Comparison of ENCODE assay signal across 14 mouse cellular contexts in the genomic region with DNA sequence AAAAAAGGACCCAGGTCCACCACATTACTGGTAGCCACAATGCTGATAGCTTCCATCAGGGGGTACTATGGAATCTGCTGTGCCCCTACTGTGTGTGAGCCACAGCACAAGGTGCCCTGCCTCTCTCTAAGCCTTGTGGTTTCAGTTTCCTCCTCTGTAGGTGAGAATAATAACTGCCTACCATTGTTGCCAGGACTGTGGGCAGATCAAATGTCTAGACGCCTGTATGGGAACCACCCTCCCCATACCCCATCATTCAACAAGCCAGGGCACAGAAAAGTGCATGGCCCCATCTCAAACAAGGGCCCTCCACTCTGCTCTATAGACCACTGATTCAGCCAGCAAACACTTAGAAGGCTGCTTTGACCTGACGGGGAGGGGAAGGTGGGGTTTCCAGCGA.
DNase-seq lines count a peak whose midpoint lies in the region; ATAC-seq and TF ChIP-seq lines count a peak whose summit lies in the region.
"Had no signal": no experiment of that assay in that cellular context is flagged by ENCODE, and none has a peak within 500 bp of the region (broad histone marks: within the 10 kb centered on the region; RNA-seq: fewer than 3 reads in every experiment).

No protein-coding gene starts in this region.

- peaks cover 31% of the 10 kb centered on the region for H3K4me1 ChIP-seq in heart, embryonic 13.5 days
- H3K4me1 ChIP-seq in forebrain, embryonic 13.5 days: peaks cover 70% of the 10 kb centered on the region
- peaks cover 24% of the 10 kb centered on the region for H3K4me1 ChIP-seq in midbrain, embryonic 11.5 days (ENCODE audit: control insufficient read depth, insufficient read depth, low read length)
- peaks cover 37% of the 10 kb centered on the region for H3K4me1 ChIP-seq in thymus, adult 2 months (replicated peaks; ENCODE audit: control insufficient read depth, insufficient read depth, low read length)

- no peaks in the 10 kb centered on the region for H3K9me3 ChIP-seq in heart, embryonic 13.5 days
- no peaks in the 10 kb centered on the region for H3K9me3 ChIP-seq in forebrain, embryonic 13.5 days (replicated peaks)
- no peaks in the 10 kb centered on the region for H3K9me3 ChIP-seq in midbrain, embryonic 11.5 days (ENCODE audit: control insufficient read depth, low read length)

- peaks cover 7% of the 10 kb centered on the region; the same call in 1 of the 2 replicates for H3K27me3 ChIP-seq in heart, embryonic 13.5 days (replicated peaks)
- H3K27me3 ChIP-seq in forebrain, embryonic 13.5 days: 0 out of 2 replicates have a peak, but pooled peaks cover 5% of the 10 kb centered on the region
- no peaks in the 10 kb centered on the region for H3K27me3 ChIP-seq in midbrain, embryonic 11.5 days (ENCODE audit: control insufficient read depth, insufficient read depth, low read length)
- no peaks in the 10 kb centered on the region for H3K27me3 ChIP-seq in thymus, adult 2 months (ENCODE audit: control insufficient read depth, insufficient read depth, low read length)
- H3K27me3 ChIP-seq: megakaryocyte, embryonic 14.5 days had no signal

- no peak for TF ChIP-seq POLR2A in thymus, adult 2 months (IDR thresholded peaks at IDR 0.05; ENCODE audit: control insufficient read depth, extremely low read depth, insufficient read depth, low read length, poor library complexity)

- WGBS in heart, embryonic 13.5 days: 50% methylated on average over 3 of the region's 3 CpGs
- 51% methylated on average over 3 of the region's 3 CpGs for WGBS in forebrain, embryonic 13.5 days
- 66% methylated on average over 3 of the region's 3 CpGs for WGBS in midbrain, embryonic 11.5 days
- 3% methylated on average over 3 of the region's 3 CpGs for WGBS in thymus, adult 2 months

- peak overlapping the region; percentile 42; the same call in 1 of the 2 replicates for H3K9ac ChIP-seq in heart, embryonic 13.5 days
- H3K9ac ChIP-seq in forebrain, embryonic 13.5 days: no peak overlapping the region
- no peak overlapping the region for H3K9ac ChIP-seq in midbrain, embryonic 11.5 days (ENCODE audit: low read length)

- DNase-seq in heart, adult 11 months: no peak
- peak; percentile 59 for DNase-seq in CD4-positive, CD25-positive, alpha-beta regulatory T cell, adult 2 months (ENCODE audit: low read depth, low spot score)
- DNase-seq in midbrain, embryonic 11.5 days (ENCODE audit: low spot score, missing footprints): no peak
- DNase-seq in thymus, adult 2 months: no peak
- DNase-seq in thymus, postnatal 36 days: no peak
- DNase-seq: cerebellum, adult 18-20 months; gastrocnemius, postnatal 36 days; heart, postnatal 4 days; thymus, postnatal 14 days had no signal

- H3K4me2 ChIP-seq in heart, embryonic 13.5 days: no peak overlapping the region
- H3K4me2 ChIP-seq in forebrain, embryonic 13.5 days: no peak overlapping the region
- H3K4me2 ChIP-seq in midbrain, embryonic 11.5 days: no peak overlapping the region

- no peak overlapping the region for H3K27ac ChIP-seq in heart, embryonic 13.5 days (replicated peaks)
- peak overlapping the region; percentile 71 for H3K27ac ChIP-seq in forebrain, embryonic 13.5 days
- H3K27ac ChIP-seq in midbrain, embryonic 11.5 days (ENCODE audit: low read depth, low read length): peak overlapping the region; percentile 57
- no peak overlapping the region for H3K27ac ChIP-seq in thymus, adult 2 months (ENCODE audit: control insufficient read depth, insufficient read depth, low read length)
- H3K27ac ChIP-seq: kidney, postnatal 0 days had no signal

- no peak for ATAC-seq in heart, embryonic 13.5 days (ENCODE audit: extremely low read depth, insufficient number of reproducible peaks, low FRiP score, low TSS enrichment)
- ATAC-seq in forebrain, embryonic 13.5 days: no peak
- no peak for ATAC-seq in midbrain, embryonic 11.5 days (ENCODE audit: low FRiP score)
- no peak for ATAC-seq in erythroid progenitor cell, adult 5-6 weeks (replicated peaks; ENCODE audit: low FRiP score, poor library complexity, severe bottlenecking)

- H3K36me3 ChIP-seq in heart, embryonic 13.5 days: no peaks in the 10 kb centered on the region
- no peaks in the 10 kb centered on the region for H3K36me3 ChIP-seq in forebrain, embryonic 13.5 days (ENCODE audit: poor library complexity, severe bottlenecking)
- no peaks in the 10 kb centered on the region for H3K36me3 ChIP-seq in midbrain, embryonic 11.5 days (ENCODE audit: control insufficient read depth, insufficient read depth, low read length)
- no peaks in the 10 kb centered on the region for H3K36me3 ChIP-seq in thymus, adult 2 months (ENCODE audit: control insufficient read depth, insufficient read depth, low read length)

- H3K4me3 ChIP-seq in heart, embryonic 13.5 days: no peak overlapping the region
- no peak overlapping the region for H3K4me3 ChIP-seq in forebrain, embryonic 13.5 days
- no peak overlapping the region for H3K4me3 ChIP-seq in midbrain, embryonic 11.5 days (ENCODE audit: low read depth, low read length)
- H3K4me3 ChIP-seq in thymus, adult 2 months (ENCODE audit: control insufficient read depth, insufficient read depth, low read length): no peak overlapping the region
- H3K4me3 ChIP-seq: megakaryocyte, embryonic 14.5 days had no signal

- TF ChIP-seq CTCF in thymus, adult 2 months (IDR thresholded peaks at IDR 0.05; ENCODE audit: borderline replicate concordance, control insufficient read depth, extremely low read depth, insufficient read depth, low read length, poor library complexity): no peak

Comparison
In these comparisons a context has a peak if more than half of its experiments do, and no peak if none do; other contexts are left out.
1. H3K27ac ChIP-seq: peak in forebrain, embryonic 13.5 days (single experiment) and midbrain, embryonic 11.5 days (single experiment); none in heart, embryonic 13.5 days (single experiment) and thymus, adult 2 months (single experiment).